In the genomic region with DNA sequence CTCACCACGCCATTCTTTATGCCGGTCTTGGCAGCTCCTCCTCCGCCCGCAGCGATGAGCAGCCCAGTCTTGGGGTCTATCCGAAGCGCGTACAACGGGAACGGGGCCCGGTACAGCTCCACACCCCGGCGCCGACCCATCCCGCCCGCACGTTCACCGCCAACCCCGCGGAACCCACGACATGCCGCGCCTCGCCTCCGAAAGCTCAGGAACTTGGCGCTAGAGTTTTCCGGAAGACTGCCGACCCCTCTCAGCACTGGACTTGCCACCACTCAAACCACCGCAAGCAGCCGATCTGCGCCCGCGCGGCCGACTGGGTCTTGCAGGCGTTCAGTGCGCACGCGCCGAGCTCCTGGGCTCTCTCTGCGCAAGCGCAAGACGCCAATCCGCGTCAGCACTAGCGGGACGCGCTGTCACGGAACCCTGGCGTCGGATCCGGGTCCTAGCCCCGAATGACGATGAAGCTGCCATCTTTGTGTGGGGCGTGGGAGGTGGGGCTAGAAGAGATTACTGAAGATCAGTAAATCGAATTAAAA, we compare ENCODE assay signal across 7 mouse cellular contexts. TPM values are rescaled to one million over a fixed set of nuclear protein-coding genes. Genes with fewer than 3 reads are reported as not detected.
DNase-seq lines count a peak whose midpoint lies in the region; ATAC-seq lines count a peak whose summit lies in the region.

Preb (minus strand) TSS at position 396 of the 536 bp plus-strand sequence.

- H3K27ac ChIP-seq in intestine, embryonic 15.5 days = peak within 1 kb of the TSS; percentile 90
- H3K27ac ChIP-seq in midbrain, embryonic 10.5 days (replicated peaks) = peak within 1 kb of the TSS; percentile 90

- peaks cover 17% of the 10 kb centered on the region for H3K4me1 ChIP-seq in intestine, embryonic 15.5 days (replicated peaks)
- peaks cover 23% of the 10 kb centered on the region for H3K4me1 ChIP-seq in midbrain, embryonic 10.5 days

- H3K36me3 ChIP-seq in intestine, embryonic 15.5 days = peaks cover 17% of the 10 kb centered on the region
- peaks cover 31% of the 10 kb centered on the region for H3K36me3 ChIP-seq in midbrain, embryonic 10.5 days

- H3K27me3 ChIP-seq in intestine, embryonic 15.5 days (replicated peaks) = no peaks in the 10 kb centered on the region
- H3K27me3 ChIP-seq in midbrain, embryonic 10.5 days (ENCODE audit: low read depth, poor library complexity, severe bottlenecking) = peaks cover 23% of the 10 kb centered on the region

- peak within 1 kb of the TSS; percentile 88 for H3K9ac ChIP-seq in intestine, embryonic 15.5 days

- ATAC-seq in intestine, embryonic 15.5 days = peak; percentile 97

- intact Hi-C loops in gastrocnemius, postnatal 36 days (cut with DNase I) = no loop called here
- intact Hi-C loops in left cerebral cortex, postnatal 25 days (cut with DNase I) = loop anchor here (2.0 to 10.0 kb wide), 3 partner anchors 89 to 335 kb away; partner anchors contain the start of genes Atraid, Eif2b4, Fndc4 and Gckr

- H3K4me3 ChIP-seq in intestine, embryonic 15.5 days (replicated peaks) = peak within 1 kb of the TSS; percentile 78
- H3K4me3 ChIP-seq in midbrain, embryonic 10.5 days = peak within 1 kb of the TSS; percentile 91

- peak; percentile 99 for DNase-seq in adrenal gland, adult 18-20 months (ENCODE audit: low spot score in 2 of 2)
- peak; percentile 99 for DNase-seq in embryo, embryonic 11 days
- DNase-seq in gastrocnemius, postnatal 36 days = peak; percentile 98 to 99
- peak; percentile 99 for DNase-seq in left cerebral cortex, postnatal 25 days (ENCODE audit: low spot score in 2 of 2)
- peak; percentile 99 for DNase-seq in midbrain, embryonic 10.5 days (ENCODE audit: low spot score)
- DNase-seq in right cerebral cortex, postnatal 4 days = peak; percentile 99

- under 1% methylated on average over 56 of the region's 56 CpGs for WGBS in intestine, embryonic 15.5 days
- under 1% methylated on average over 56 of the region's 56 CpGs for WGBS in midbrain, embryonic 10.5 days

- peak within 1 kb of the TSS; percentile 62 for H3K4me2 ChIP-seq in intestine, embryonic 15.5 days (replicated peaks)

- H3K9me3 ChIP-seq in intestine, embryonic 15.5 days = no peaks in the 10 kb centered on the region
- no peaks in the 10 kb centered on the region for H3K9me3 ChIP-seq in midbrain, embryonic 10.5 days (replicated peaks)

RNA-seq across cellular contexts. Expression of gene Preb, which starts in this region (rescaled TPM):
- 100 to 1,000 TPM; 146 to 149 TPM for total RNA-seq in adrenal gland, adult 18-20 months (2021)
- 10 to 100 TPM; 76.7 to 86.2 TPM for total RNA-seq in gastrocnemius, postnatal 36 days (2021)
- polyA plus RNA-seq in intestine, embryonic 15.5 days (2015; fragmentation: Nextera tagmentation; extraction: Ambion mirVana) = 166 and 192 TPM in 2 replicates
- 100 to 1,000 TPM; 125 to 133 TPM for total RNA-seq in left cerebral cortex, postnatal 25 days (2021)
- 138 and 149 TPM in 2 replicates for polyA plus RNA-seq in midbrain, embryonic 10.5 days (2016; fragmentation: Nextera tagmentation; extraction: Ambion mirVana)

Comparison
In these comparisons a context has a peak if more than half of its experiments do, and no peak if none do; other contexts are left out.
1. Peak in every context shown above with its lines: DNase-seq, ATAC-seq, H3K4me3 ChIP-seq and H3K27ac ChIP-seq.